Mouse (Mus musculus) mouse trophoblast stem cell (cell line): ENCODE results near the gene Xk.
"Not testable (repeated sequence)": the region's sequence is repeated elsewhere in the genome, so short reads cannot be mapped to it uniquely, and the experiment has no call there.

Source experiments
- in situ Hi-C, 2 experiments: fragments of 300-500 bp; cut with MseI, MboI; formaldehyde crosslinking; loops; 2 replicates in 1 of 2; 3 replicates in 1 of 2; pipeline ENCODE4 v1.15.1; 2025

Gene Xk

DNA sequence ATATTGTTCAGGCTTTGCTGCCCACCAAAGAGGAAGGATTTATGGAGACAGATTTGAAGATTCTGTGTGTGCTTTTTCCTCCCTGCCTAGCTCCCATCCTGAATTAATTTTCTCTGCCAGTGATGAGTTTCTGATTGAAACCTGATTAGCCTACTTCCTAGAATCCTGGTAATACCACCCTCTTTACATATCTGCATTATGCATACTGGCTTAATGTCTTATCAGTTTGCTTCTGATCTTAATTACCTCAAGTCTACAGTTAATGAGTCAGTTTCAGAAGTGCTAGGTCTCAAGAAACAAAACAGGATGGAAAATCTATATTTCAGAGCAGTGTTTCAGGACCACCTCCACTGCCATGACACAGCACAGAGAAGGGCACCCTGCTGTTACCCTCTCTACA is 43.9 kb downstream of the Xk start:
- in situ Hi-C loops: not testable (repeated sequence)

DNA sequence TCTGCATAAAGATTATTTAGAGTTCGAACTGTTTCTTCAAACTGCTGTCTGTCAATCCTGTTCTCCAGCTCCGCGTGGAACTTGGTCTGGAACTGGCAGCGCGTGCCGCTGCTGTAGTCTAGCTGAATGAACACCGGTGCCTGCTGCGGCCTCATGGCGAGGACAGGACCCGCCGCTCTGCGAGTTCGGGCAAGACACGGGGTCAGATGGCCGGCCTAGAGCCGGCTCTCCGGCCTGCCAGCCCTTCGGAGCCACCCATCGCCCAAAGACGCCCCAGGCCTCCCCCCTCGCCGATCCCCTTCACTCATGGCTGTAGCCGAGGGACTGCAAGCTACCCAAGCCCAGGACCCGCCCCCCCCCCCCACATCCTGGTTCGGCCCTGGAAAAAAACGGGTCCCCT is 55.4 kb downstream of the Xk start:
- in situ Hi-C loops: not testable (repeated sequence)

DNA sequence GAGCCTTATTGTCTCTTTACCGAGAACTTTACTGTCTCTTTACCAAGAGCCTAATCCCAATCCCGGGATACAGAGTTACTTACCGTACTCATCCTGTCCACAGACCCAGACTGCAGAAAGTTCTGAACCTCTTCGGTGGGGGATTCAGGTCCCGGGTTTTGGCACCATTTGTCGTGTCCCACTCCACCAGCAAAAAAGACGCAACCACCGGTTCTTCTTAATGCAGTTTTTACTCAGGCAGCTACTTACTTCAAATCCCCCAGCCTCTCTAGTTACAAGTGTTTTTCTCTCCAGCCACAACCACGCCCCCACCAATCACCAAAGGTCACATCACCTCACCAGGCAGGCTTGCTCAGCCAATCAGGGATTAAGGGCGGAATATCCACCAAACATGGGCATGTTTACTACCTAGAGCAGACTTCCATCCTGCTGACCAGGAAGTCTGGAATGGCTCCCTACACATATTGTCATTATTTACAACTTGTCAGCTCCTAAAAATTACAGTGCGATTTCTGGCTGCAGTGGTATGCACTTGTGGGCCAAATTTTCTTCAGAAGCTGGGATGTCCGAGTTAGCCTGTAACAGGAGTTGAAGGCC is 59.9 kb downstream of the Xk start:
- in situ Hi-C loops: not testable (repeated sequence)

DNA sequence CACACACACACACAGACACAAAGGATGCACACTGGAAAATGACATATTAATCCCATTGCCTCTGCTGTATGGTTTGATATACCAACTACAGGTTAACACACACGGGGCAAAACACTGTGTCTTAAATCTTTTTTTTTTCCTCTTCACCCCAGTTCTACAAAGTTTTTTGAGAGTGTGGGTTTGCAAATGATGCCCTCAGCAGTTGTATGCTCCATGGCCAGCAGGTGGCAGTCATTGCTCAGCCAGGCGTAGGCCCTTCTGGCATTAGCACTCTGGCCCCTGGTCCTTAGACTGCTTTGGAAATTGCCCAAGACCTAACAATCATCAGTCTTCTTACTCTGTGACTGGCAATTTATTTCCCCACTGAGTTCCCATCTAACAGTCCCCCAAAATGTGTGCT is 60.5 kb downstream of the Xk start:
- in situ Hi-C loops: not testable (repeated sequence)

DNA sequence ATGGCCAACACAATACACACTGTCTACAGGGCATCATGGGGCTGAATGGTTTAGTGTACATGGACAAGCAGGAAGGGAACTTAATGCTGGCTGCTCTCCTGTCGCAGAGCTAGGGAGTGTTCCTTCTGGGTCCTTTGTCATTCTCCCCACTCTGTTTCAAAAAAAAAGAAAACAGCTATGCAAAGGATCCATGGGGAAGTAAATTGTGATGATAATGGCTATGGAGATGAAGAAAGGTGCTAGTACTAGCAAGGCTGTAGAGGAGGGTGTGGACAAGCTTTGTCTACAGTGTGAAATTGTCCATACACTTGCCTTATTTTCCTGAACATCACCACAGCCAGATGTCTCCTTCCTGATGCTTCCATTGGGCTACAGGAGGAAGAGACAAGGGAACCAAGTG is 62.4 kb downstream of the Xk start:
- in situ Hi-C loops: not testable (repeated sequence)

DNA sequence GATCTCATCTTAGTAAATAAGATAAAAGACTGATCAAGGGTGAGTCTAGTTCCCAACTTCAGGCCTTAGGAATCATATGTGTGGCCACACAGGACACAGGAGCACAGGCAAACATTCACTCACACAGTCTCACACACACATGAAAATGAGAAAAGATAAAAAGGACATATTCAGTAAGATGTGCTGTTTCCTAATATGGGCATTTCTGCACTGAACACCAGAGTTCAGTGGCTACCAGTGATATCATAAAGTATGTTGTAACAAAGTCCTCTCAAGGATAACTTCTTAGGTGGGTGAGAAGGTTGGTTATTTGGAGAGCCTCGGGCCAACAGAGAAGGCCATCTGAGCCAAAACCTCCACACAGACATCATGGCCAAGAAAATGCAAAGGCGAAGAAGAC is 77.8 kb downstream of the Xk start, which contains the start of gene H2al1k:
H2al1k (plus strand) TSS at position 301 of the 400 bp plus-strand sequence.
- in situ Hi-C loops: not testable (repeated sequence)
